Mouse (Mus musculus) liver (tissue): ENCODE data around the gene Nfatc3.

Experiments used
- DNase-seq: peaks from one replicate; pipeline ENCODE4 v3.0.0-alpha.2; 2020; ENCODE audit warnings: mixed read lengths

Nfatc3 gene

DNA sequence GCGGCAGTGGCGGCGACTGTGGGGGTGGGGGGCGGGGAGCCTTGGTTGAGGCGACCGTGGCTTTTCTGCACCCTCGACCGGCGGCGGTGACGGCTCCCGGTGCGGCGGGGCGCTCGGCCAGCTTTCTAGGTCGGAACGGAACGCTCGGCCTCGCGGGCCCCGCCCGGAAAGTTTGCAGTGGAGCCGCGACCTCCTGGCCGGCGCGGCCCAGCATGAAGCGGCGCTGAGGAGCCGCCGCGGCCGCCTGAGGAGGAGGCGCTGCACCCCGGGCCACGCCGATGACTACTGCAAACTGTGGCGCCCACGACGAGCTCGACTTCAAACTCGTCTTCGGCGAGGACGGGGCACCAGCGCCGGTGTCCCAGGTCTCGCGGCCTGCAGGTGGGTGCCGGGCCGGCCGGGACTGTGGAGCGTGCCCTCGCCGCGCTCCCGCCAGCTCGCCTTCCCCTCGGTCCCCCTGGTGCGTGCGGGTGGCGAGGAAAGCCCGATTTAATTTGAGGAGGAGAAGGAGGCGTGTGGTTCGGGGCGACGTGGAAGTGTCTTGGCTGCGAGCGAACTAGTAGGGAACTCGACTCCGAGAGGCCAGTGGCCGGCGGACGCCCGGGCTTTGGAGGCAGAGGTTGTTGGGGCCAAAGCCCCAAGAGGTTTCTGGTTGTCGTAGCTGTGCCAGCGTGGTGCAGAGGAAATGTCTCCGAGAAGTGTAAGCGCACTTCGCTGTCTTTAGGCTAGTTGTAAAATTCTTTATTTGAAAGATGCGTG is 1.2 kb downstream of the Nfatc3 start:
- peak; percentile 67 for DNase-seq

DNA sequence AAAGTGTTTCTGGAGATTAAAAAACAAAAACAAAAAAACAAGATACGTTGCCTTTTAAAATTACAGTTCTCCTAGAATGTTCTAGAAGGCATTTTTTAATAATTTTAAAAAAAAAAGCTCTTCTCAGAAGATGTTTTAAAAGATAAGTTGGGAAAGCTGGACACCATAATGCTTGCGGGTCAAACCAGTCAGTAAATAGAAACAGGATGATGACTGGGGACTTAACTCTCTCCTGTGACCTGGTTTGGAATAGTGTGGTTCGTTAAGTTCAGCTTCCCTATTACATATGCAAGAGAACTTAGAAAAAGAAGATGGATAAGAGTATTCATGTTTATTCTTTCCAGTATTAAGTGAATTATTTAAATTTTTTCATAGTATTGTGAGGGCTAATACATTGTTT is 1.9 kb downstream of the Nfatc3 start:
- no peak for DNase-seq

DNA sequence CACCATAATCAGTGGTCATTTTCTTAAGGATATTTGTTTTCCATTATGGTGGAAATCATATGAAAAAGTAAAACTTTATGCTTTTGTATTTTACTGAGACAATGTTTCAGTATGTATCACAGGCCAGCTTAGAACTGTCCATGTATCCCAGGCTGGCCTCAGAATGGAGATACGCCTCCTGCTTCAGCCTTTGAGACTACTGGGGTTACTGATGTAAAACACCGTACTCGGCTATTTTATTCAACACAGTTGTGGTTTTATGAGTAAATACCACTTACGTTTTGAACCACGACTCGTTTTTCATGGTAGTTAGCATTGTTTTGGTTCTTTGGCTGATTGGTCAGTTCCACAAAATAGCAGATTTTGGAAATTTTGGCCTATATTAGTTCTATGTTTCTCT is 3.0 kb downstream of the Nfatc3 start:
- DNase-seq, result no peak

DNA sequence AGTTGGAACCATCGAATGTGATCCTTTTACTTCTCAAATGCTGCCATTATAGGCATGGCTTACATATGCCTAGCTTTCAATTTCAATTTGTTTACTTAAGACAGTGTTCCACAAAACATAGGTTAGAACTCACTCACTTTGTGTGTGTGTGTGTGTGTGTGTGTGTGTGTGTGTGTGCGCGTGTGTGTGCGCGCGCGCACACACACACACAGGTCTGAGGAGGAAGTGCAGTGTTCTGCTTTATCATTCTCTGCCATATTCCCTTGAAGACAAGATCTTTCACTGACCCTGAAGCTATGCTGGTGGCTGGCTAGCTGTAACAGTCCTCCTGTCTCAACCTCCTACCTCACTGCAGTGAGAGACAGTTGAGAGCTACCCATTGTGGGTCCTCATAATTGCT is 4.4 kb downstream of the Nfatc3 start:
- DNase-seq, result no peak

DNA sequence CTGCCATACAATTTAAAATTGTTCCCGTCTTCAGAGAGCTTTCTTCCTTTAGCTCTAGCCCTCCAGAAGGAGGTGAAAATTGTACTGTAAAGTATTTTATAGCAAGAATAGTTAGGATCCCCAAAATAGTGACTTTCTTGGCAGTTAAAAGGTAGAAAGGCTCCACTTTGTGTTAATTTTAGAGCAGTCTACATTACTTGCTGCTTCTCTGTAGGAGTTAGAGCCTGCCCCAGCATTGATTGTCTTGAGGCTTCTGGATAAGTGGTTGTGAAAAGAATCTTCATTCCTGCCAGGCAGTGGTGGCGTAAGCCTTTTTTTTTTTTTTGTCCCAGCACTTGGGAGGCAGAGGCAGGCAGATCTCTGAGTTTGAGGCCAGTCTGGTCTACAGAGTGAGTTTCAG is 8.1 kb downstream of the Nfatc3 start:
- no peak for DNase-seq

DNA sequence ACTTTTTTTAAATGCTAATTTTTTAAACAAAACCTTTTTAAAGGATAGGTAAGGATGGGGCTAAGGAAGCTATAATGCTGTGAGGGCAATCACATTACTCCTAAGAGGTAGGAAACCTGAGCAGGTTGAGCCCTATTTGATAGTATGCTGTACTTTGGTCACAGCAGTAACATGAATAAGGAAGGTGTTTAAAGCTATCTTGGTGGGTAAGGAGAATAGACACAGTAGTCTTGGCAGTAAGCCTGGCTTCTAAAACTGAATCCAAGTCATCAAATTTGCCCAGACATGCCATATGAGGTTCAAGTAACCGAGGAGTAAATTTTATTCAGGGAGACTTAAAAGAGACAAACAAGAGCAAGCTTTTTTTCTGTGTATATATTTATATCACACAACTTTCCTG is 10.9 kb downstream of the Nfatc3 start:
- no peak for DNase-seq

DNA sequence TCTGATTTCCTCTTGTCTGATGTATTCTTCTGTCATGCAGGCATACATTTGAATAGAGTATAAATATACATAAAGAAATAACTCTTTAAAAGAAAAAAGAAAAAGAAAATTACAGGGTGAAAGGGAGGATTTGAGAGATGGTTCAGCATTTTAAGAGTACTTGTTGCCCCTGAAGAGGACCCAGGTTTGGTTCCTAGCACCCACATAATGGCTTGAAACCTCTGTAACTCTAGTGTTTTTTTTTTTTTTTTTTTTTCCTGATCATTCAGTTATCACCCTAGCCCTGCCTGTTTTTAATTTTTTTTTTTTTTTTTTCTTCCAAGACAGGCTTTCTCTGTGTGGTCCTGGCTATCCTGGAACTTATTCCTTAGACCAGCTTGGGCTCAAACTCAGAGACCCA is 13.5 kb downstream of the Nfatc3 start:
- no peak for DNase-seq

DNA sequence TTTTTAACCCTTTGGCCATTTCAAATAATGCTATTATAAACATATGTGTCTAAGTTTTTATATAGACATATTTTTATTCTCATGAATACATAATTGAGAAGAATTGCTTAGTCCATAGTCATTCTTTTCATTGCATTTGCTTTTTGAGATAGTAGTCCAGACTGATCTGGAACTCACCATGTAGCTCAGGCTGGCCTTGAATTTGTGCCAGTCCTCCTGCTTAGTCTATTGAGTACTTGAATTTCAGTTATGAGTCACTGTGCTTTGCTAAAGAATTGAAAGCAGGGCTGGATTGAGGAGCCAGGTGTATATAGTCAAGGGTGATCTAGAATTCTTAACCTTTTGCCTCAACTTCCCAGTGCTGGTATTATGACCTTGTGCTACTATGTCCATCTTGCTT is 15.6 kb downstream of the Nfatc3 start:
- no peak for DNase-seq

DNA sequence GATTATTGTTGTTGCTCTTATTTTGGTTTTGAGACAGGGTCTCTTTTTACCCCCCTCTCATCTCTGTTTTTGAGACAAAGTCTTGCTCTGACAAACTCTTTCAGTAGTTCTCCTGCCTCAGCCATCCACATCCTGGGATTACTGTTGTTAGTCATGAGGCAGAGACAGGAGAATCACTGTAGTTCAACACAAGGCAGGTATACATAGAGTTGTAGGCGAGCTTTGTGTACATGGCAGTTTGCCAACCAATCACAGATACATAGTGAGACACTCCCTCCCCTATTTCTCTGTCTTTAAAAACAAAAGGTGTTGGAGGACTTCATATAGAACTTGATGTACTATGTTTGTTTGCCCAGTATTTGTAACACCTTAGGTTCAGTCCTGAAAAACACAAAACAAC is 16.0 kb downstream of the Nfatc3 start:
- no peak for DNase-seq

DNA sequence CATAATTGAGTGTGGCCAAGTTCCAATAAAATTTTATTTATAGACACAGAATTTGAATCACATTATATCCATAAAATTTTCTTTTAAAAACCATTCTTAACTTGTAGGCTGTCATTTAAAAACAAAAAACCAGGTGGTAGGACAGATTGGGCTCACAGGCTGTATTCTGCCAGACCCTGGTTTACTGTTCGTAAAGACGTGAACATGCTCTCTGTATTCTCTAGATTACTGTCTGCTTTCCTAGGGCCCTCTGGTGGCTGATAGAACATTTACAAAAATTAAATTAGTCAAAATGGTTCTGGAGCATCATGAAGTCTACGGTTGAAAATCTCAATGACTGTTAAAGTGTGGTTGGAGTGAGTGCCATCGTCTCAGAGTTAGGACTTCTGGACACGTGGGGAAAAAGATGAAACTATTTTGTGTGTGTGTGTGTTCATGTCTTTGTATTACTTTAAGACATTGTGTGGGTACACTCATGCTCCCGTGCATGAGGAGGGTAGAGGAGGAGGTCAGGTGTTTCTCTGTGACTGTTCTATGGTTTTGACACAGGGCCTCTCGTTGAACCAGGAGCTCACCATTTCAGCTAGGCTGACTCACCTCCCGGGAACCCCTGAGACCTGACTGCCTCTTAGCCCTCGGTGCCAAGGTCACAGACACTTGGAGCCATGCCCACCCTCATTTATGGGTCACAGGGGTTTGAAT is 16.7 kb downstream of the Nfatc3 start:
- no peak for DNase-seq

DNA sequence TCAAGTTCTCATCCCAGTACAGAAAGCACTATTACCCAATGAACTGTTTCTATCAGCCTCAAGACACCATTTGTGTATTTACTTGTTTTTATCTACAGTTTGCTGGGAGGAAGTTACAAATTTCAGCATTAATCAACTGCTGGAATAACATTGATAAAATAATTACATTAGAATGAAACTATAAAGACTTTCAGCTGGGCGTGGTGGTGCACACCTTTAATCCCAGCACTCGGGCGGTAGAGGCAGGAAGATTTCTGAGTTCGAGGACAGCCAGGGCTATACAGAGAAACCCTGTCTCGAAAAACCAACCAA is 17.2 kb downstream of the Nfatc3 start:
- DNase-seq, result no peak

DNA sequence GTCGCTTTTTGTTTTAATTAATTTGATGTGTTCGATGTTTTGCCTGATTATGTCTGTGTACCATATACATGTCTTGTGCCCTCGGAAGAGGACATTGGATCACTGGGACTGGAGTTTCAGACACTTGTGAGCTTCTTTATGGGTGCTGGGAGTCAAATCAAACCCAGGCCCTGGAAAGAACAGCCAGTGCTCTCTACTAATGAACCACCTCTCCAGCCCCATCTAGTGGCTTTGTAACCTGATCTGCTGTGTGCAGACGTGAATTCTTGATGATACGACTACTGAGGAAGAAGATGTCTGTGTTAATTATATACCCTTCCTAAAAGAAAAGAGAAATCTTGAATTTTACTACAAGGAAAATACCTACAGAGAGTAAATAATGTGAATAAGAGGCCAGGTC is 18.0 kb downstream of the Nfatc3 start:
- no peak for DNase-seq

DNA sequence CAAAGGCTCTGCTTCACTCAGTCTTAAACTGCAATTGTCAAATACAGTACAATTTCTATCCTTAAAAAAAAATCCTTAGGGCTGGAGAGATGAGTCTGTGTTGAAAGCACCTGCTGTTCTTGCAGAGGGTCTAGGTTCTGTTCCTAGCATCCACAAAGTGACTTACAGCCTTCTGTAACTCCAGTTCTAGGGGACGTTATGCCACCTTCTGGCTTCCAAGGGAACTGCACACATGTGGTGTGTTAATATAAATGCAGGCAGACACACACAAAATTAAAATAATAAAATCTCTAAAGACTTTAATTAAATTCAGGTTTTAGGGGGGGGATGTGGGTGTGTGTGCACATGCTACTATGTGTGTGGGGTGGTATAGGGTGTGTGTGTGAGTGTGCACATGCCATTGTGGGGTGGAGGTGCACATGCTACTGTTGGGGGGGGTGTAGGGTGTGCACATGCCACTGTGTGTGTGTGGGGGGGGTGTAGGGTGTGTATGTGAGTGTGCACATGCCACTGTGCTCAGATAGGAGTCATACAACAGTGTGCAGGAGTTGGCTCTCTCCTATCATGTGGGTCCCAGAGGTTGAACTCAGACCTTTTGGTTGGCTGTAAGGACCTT is 18.9 kb downstream of the Nfatc3 start:
- DNase-seq, result no peak

DNA sequence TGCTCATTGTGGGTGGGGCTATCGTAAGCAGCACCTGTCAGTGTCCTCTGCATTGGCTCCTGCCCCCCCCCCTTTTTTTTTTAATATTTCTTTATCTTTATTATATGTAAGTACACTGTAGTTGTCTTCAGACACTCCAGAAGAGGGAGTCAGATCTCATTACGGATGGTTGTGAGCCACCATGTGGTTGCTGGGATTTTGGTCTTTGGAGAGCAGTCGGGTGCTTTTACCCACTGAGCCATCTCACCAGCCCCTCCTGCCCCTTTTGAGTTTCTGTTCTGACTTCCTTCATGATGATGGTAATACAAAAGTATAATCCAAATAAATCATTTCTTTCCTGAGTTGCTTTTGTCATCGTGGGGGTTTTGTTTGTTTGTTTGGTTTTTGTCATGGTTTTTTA is 43.7 kb downstream of the Nfatc3 start:
- DNase-seq, result no peak

DNA sequence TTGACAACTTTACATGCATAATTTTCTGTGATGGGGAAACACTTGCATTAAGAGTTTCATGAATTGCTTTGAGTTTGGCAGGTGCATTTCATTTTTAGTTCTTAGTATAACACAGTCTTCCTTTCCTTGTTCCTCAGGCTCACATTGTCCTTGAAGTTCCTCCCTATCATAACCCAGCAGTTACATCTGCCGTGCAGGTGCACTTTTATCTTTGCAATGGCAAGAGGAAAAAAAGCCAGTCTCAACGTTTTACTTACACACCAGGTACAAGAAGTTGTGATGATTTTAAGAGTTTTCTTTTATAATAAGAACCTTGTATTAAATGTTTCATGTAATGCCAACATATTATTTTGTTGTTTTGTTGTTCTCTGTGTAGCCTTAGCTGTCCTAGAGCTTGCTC is 45.2 kb downstream of the Nfatc3 start:
- no peak for DNase-seq

DNA sequence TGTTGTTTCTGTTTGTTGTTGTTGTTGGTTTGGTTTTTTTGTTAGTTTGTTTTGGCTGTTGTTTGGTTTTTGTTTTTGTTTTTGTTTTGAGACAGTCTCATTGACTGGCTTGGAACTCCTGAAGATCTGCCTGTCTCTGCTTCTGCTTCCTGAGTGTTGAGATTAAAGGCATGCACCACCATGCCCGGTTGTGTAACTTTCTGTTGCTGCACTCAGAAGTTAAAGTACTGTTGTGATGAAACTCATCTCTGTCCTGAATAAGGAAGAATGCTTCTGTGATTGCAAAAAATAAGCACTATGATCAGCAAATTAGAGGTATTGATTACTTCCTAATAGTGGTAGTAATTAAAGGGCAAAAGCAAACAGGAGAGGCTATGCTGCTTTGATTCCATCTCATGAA is 47.6 kb downstream of the Nfatc3 start:
- DNase-seq, result no peak

DNA sequence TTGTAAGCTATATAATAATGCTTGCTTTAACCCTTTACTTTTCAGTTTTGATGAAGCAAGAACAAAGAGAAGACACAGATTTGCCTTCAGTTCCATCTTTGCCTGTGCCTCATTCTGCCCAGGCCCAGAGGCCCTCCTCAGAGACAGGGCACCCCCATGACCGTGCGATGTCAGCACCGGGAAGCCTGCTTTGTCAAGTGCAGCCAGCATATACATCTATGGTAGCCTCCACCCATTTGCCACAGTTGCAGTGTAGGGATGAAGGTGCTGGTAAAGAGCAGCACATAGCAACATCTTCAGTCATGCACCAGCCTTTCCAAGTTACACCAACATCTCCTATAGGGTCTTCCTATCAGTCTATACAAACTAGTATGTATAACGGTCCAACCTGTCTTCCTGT is 49.4 kb downstream of the Nfatc3 start:
- no peak for DNase-seq

DNA sequence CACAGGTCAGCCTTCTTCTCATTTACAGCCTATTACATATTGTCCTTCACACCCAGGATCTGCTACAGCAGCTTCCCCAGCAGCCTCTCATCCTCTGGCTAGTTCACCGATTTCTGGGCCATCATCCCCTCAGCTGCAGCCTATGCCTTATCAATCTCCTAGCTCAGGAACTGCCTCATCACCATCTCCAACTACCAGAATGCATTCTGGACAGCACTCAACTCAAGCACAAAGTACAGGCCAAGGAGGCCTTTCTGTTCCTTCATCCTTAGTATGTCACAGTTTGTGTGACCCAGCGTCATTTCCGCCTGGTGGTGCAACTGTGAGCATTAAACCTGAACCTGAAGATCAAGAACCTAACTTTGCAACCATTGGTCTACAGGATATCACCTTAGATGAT is 50.1 kb downstream of the Nfatc3 start:
- DNase-seq, result no peak

DNA sequence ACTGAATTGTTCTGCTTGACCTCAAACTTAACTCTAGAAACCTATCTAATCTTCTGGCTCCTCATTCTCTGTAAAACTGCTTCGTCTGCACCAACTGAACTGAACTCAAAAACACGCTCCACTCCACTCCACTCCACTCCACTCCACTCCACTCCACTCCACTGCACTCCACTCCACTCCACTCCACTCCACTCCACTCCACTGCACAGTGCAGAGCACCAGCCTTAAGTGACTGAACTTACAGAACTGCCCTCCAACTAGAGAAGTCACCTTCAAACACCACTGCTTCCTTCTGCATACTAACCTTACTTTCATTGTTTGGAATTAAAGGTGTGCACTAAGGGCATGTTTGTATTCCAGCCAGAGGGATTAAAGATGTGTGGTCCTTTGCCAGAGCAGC is 53.4 kb downstream of the Nfatc3 start:
- no peak for DNase-seq

DNA sequence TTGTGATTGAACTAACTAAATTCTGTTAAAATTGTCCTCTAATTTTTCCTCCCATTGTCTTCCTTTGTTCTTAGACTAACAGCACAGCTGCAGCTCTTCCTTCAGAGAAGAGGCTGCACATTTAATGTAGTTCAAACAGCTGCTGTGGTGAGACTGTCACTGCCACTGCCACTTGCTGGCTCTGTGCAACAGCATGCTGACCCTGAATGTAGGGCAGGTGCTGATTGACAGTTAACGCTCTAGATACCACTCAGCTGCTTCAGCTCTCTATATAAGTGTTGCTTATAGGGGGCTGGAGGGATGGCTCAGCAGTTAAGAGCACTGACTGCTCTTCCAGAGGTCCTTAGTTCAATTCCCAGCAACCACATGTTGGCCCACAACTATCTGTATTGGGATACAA is 53.9 kb downstream of the Nfatc3 start:
- no peak for DNase-seq

DNA sequence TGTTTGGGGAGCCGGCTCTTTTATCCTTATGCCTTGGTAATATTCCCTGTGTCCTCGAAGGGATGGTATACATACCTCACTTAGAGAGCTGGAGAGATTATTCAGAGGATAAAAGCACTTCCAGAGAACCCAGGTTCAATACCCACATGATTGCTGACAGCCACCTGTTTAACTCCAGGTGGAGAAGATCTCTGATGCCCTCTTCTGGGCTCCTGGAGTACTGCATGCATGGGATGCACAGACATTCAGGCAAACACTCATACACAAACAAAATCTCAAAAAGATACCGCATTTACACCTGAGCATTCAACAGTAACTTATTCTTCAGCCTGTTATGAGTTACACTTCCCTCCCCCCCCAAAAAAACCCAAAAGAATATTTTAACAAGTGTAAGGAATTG is 57.3 kb downstream of the Nfatc3 start:
- DNase-seq, result peak; percentile 73

DNA sequence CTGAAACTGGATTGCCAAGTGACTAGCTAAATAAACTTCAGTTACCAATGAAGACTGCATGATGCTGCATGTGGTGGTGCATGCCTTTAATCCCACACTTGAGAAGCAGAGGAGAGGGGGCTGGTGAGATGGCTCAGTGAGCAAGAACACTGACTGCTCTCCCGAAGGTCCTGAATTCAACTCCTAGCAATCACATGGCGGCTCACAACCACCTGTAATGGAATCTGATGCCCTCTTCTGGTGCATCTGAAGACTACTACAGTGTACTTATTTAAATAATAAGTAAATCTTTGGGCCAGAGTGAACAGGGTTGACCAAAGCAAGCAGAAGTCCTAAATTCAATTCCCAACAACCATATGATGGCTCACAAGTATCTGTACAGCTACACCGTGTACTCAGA is 64.8 kb downstream of the Nfatc3 start:
- no peak for DNase-seq

DNA sequence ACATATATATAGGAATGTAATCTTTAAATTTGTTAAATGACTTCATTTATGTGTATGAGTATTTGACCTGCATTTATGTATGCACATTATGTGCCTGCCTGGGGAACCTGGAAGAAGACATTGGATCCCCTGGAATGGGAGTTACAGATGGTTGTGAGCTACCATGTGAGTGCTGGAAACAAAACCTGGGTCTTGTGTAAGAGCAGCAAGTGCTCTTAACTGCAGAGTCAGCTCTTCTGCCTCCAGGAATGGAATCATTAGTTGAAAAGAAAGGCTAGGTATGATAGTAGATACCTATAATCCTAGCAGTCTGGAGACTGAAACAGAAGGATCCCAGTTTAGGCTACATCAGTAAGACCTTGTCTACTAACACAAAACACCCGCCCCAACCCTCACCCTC is 67.4 kb downstream of the Nfatc3 start:
- no peak for DNase-seq

DNA sequence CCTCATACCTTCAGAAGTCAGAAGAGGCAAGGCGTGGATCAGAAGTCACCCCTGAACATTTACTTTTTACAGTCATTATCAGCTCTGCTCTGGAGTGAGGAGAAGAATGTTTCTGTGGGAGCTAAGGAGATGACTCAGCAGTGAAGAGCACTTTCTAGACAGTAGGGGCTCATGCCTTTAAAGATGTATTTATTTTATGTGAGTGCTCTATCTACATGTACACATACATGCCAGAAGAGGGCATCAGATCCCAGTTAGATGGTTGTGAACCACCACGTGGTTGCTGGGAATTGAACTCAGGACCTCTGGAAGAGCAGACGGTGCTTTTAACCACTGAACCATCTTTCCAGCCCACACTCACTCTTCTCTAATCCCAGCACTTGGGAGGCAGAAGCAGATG is 68.4 kb downstream of the Nfatc3 start:
- no peak for DNase-seq
